Mouse (Mus musculus) forebrain, postnatal 0 days (tissue): ENCODE measurements around the gene Crlf1. TPM values are rescaled to one million over a fixed set of nuclear protein-coding genes. Genes with fewer than 3 reads are reported as not detected.

ENCODE experiments used
- ATAC-seq: fragments of 200-750 bp; cut with Nextera tagmentation; 2 replicates; pipeline ENCODE4 v1.8.0; 2017; ENCODE audit warnings: mild to moderate bottlenecking, moderate library complexity
- DNase-seq: peaks from one replicate; pipeline ENCODE4 v3.0.0-alpha.2; 2015
- H3K27ac ChIP-seq: fragments of 300-500 bp; sonication (generic); 2 replicates; pipeline ENCODE4 v1.5.1; 2014; ENCODE audit warnings: low read depth, mild to moderate bottlenecking, antibody characterized with exemption, low read length, moderate library complexity, mixed read lengths
- H3K27me3 ChIP-seq: fragments of 300-500 bp; sonication (generic); 2 replicates; pipeline ENCODE4 v1.6.1; 2014; ENCODE audit warnings: mild to moderate bottlenecking, low read length, mixed read lengths; ENCODE audit not compliant: insufficient read depth
- H3K36me3 ChIP-seq: fragments of 300-500 bp; sonication (generic); 2 replicates; pipeline ENCODE4 v1.6.1; 2014; ENCODE audit warnings: mild to moderate bottlenecking, moderate library complexity; ENCODE audit not compliant: insufficient read depth
- H3K4me1 ChIP-seq: fragments of 300-500 bp; sonication (generic); 2 replicates; pipeline ENCODE4 v1.6.1; 2014; ENCODE audit warnings: antibody characterized with exemption; ENCODE audit not compliant: insufficient read depth
- H3K4me2 ChIP-seq: fragments of 300-500 bp; sonication (generic); 2 replicates; pipeline ENCODE4 v1.6.1; 2014; ENCODE audit warnings: low read depth, mild to moderate bottlenecking, moderate library complexity
- H3K4me3 ChIP-seq: fragments of 300-500 bp; sonication (generic); 2 replicates; pipeline ENCODE4 v1.5.1; 2014; ENCODE audit warnings: low read depth, low read length, mixed read lengths
- H3K9ac ChIP-seq: fragments of 300-500 bp; sonication (generic); 2 replicates; pipeline ENCODE4 v1.6.1; 2014; ENCODE audit warnings: mild to moderate bottlenecking
- H3K9me3 ChIP-seq: fragments of 300-500 bp; sonication (generic); 2 replicates; pipeline ENCODE4 v1.6.1; 2016; ENCODE audit warnings: low read length
- CTCF ChIP-seq: sonication (generic); IDR thresholded peaks from 2 replicates; pipeline ENCODE4 v1.5.1; 2016; ENCODE audit warnings: antibody characterized with exemption, control low read depth, low read depth
- WGBS: fragments of 180-500 bp; shearing (Covaris S2); extraction: QIAGEN DNeasy Blood & Tissue Kit; methylation state at CpG from one replicate; pipeline ENCODE4 v1.1.7; 2014; 5-methylcytosine and 5-hydroxymethylcytosine counted together
- polyA plus RNA-seq: library from polyadenylated mRNA; unstranded; fragments of >200 nt; fragmentation: Nextera tagmentation; extraction: Ambion mirVana; gene quantifications from 2 replicates; pipeline ENCODE4 v1.2.1, GENCODE M21; 2015
- total RNA-seq: library from RNA; depleted of rRNA; stranded (reverse); fragments of >200 nt; gene quantifications from 2 replicates; pipeline ENCODE4 v1.2.3, GENCODE M21; 2014

Crlf1 gene
- total and polyA plus RNA-seq, 2 experiments from 2014 or later: 6.5 to 24.6 TPM

- DNase-seq: no peak
- WGBS: 92% methylated on average over 1 of the region's 1 CpGs
- Histone ChIP-seq H3K4me1 (no peaks in the 10 kb centered on the region), H3K36me3 (0 out of 2 replicates have a peak, but pooled peaks cover 5% of the 10 kb centered on the region), H3K9ac (no peak overlapping the region), H3K27ac (no peak overlapping the region), H3K27me3 (no peaks in the 10 kb centered on the region), H3K4me2 (no peak overlapping the region), H3K4me3 (no peak overlapping the region), H3K9me3 (no peaks in the 10 kb centered on the region)
- no peak for ATAC-seq
- no peak for TF ChIP-seq CTCF
Measured at GRCm38 (mm10) chr8:70456996-70457395, 36.0 kb upstream of the Crlf1 start.

DNA sequence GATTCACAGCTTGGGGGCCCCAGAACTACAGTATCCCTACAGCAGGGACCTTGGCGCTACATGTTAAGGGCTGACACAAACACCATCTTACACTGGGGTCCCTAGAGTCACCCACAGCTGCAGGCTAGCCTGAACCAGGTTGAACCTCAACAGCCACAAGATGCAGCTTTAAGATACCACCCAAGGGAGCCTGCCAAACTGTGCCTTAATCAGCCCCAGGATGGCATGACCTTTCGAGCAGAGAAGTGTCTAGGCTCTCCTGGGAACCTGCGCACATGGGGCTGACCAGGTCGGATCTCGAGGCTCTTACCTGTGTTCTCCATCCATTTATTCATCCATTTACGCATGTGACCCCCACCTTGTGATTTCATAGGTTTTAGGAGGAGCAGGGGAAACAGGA is 35.1 kb upstream of the Crlf1 start:
- no peak for TF ChIP-seq CTCF
- no peaks in the 10 kb centered on the region for H3K9me3 ChIP-seq
- 89% methylated on average over 6 of the region's 6 CpGs for WGBS
- no peaks in the 10 kb centered on the region for H3K36me3 ChIP-seq
- DNase-seq: no peak
- H3K4me2 ChIP-seq: no peak overlapping the region
- no peak overlapping the region for H3K27ac ChIP-seq
- no peak overlapping the region for H3K4me3 ChIP-seq
- no peak for ATAC-seq
- no peak overlapping the region for H3K9ac ChIP-seq
- H3K27me3 ChIP-seq: no peaks in the 10 kb centered on the region
- no peaks in the 10 kb centered on the region for H3K4me1 ChIP-seq

DNA sequence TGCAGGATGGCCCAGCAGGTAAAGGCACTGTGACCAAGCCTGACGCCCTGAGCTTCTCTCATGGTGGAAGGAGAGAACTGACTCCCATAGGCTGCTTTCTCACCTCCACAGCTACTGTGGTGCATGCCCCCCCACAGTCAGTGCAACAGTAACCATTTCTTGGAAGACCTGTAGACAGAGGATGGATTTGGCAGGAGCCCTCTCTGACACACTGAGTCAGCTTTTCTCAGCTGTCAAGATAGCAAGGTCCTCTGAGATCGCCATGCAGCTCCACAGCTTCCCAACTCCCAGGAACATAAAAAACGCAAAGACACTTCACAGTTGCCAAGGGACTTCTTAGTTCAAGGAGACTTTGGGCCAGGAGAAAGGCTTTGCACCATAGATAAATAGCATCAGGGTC is 34.5 kb upstream of the Crlf1 start:
- Histone ChIP-seq H3K27me3 (no peaks in the 10 kb centered on the region), H3K4me3 (no peak overlapping the region), H3K36me3 (no peaks in the 10 kb centered on the region), H3K27ac (no peak overlapping the region), H3K4me1 (no peaks in the 10 kb centered on the region), H3K9ac (no peak overlapping the region), H3K4me2 (no peak overlapping the region), H3K9me3 (no peaks in the 10 kb centered on the region)
- 87% methylated on average over 3 of the region's 3 CpGs for WGBS
- DNase-seq: no peak
- no peak for ATAC-seq
- no peak for TF ChIP-seq CTCF

- H3K4me1 ChIP-seq: no peaks in the 10 kb centered on the region
- no peaks in the 10 kb centered on the region for H3K27me3 ChIP-seq
- H3K9ac ChIP-seq: no peak overlapping the region
- no peak overlapping the region for H3K4me3 ChIP-seq
- TF ChIP-seq CTCF: 0 out of 2 replicates have a peak, but pooled peaks have one; percentile 18
- ATAC-seq (no peak), DNase-seq (no peak)
- H3K4me2 ChIP-seq: no peak overlapping the region
- no peak overlapping the region for H3K27ac ChIP-seq
- H3K36me3 ChIP-seq: no peaks in the 10 kb centered on the region
- no peaks in the 10 kb centered on the region for H3K9me3 ChIP-seq
- WGBS: 93% methylated on average over 2 of the region's 2 CpGs
Measured at GRCm38 (mm10) chr8:70459636-70460035, 33.3 kb upstream of the Crlf1 start.

GRCm38 (mm10) chr8:70460199-70460598 is 32.8 kb upstream of the Crlf1 start:
- no peak overlapping the region for H3K9ac ChIP-seq
- DNase-seq: no peak

GRCm38 (mm10) chr8:70460606-70461005 is 32.4 kb upstream of the Crlf1 start:
- WGBS: 77% methylated on average over 9 of the region's 9 CpGs
- ATAC-seq (no peak), DNase-seq (no peak)

More at GRCm38 (mm10) chr8:70460199-70460598, 32.8 kb upstream of the Crlf1 start:
- no peaks in the 10 kb centered on the region for H3K27me3 ChIP-seq
- TF ChIP-seq CTCF: no peak
- H3K4me3 ChIP-seq: no peak overlapping the region
- H3K36me3 ChIP-seq: no peaks in the 10 kb centered on the region
- H3K4me2 ChIP-seq: no peak overlapping the region
- 90% methylated on average over 5 of the region's 5 CpGs for WGBS
- no peak for ATAC-seq
- no peaks in the 10 kb centered on the region for H3K9me3 ChIP-seq
- H3K27ac ChIP-seq: no peak overlapping the region
- H3K4me1 ChIP-seq: no peaks in the 10 kb centered on the region

DNA sequence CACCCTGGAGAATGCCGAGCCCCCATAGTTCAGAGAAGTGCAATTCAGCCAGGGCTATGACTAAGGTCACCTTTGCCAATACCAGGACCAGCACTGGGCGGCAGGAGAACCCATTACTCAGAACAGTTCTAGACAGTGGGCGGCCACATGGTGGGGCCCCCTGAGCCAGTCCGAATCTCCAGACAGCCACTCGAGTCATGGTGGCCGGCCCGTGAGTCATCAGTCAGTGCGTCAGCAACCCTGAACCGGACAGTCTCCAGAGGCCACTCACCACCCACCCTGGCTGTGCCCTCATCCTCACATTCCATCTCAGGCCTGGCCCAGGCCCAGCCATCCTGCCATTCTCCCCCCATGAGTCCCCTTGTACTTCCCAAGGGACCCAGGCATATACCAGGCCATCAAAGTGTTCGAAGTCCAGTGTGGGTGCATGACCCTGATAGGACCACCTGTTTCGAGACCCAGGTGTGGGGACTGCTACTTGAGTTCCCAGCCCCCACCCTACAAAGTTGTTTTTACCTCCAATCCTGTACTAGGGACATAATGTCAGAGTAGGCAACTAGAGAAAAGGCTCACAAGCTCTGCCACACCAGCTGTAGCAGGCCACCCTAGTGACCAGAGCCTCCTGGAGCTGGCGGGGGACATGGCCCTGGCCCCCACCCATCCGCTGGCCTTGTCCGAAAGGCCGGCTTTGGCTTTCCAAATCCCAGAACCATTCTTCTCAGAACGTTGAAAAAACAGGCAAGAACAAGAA is 31.0 kb upstream of the Crlf1 start:
- no peak for TF ChIP-seq CTCF
- no peak overlapping the region for H3K4me3 ChIP-seq
- no peak overlapping the region for H3K9ac ChIP-seq
- no peak overlapping the region for H3K4me2 ChIP-seq
- DNase-seq (no peak), ATAC-seq (no peak)
- WGBS: 90% methylated on average over 16 of the region's 16 CpGs
- H3K36me3 ChIP-seq: no peaks in the 10 kb centered on the region
- no peaks in the 10 kb centered on the region for H3K9me3 ChIP-seq
- H3K4me1 ChIP-seq: no peaks in the 10 kb centered on the region
- no peak overlapping the region for H3K27ac ChIP-seq
- no peaks in the 10 kb centered on the region for H3K27me3 ChIP-seq

More at GRCm38 (mm10) chr8:70460606-70461005, 32.4 kb upstream of the Crlf1 start:
- no peak overlapping the region for H3K4me2 ChIP-seq
- H3K4me3 ChIP-seq: no peak overlapping the region
- no peak for TF ChIP-seq CTCF
- no peaks in the 10 kb centered on the region for H3K9me3 ChIP-seq
- H3K27me3 ChIP-seq: no peaks in the 10 kb centered on the region
- no peaks in the 10 kb centered on the region for H3K36me3 ChIP-seq
- H3K4me1 ChIP-seq: no peaks in the 10 kb centered on the region
- no peak overlapping the region for H3K9ac ChIP-seq
- H3K27ac ChIP-seq: no peak overlapping the region
